Mouse (Mus musculus) hindbrain, embryonic 10.5 days (tissue): ENCODE results near the gene Nme8. TPM values are rescaled to one million over a fixed set of nuclear protein-coding genes. Genes with fewer than 3 reads are reported as not detected.

ENCODE experiments used
- DNase-seq: peaks from one replicate; pipeline ENCODE4 v3.0.0-alpha.2; 2017; ENCODE audit warnings: low spot score
- H3K27ac ChIP-seq: fragments of 300-500 bp; sonication (generic); 2 replicates; pipeline ENCODE4 v1.5.1; 2016; ENCODE audit warnings: mild to moderate bottlenecking, moderate library complexity
- H3K27me3 ChIP-seq: fragments of 300-500 bp; sonication (generic); 2 replicates; pipeline ENCODE4 v1.6.1; 2016; ENCODE audit warnings: mild to moderate bottlenecking; ENCODE audit not compliant: poor library complexity, insufficient read depth, severe bottlenecking
- H3K36me3 ChIP-seq: fragments of 300-500 bp; sonication (generic); 2 replicates; pipeline ENCODE4 v1.6.1; 2016; ENCODE audit warnings: mild to moderate bottlenecking, moderate library complexity
- H3K4me1 ChIP-seq: fragments of 300-500 bp; sonication (generic); replicated peaks from 2 replicates; pipeline ENCODE4 v1.6.1; 2016; ENCODE audit warnings: mild to moderate bottlenecking
- H3K4me3 ChIP-seq: fragments of 300-500 bp; sonication (generic); 2 replicates; pipeline ENCODE4 v1.5.1; 2016; ENCODE audit warnings: mild to moderate bottlenecking, moderate library complexity
- H3K9me3 ChIP-seq: fragments of 300-500 bp; sonication (generic); 2 replicates; pipeline ENCODE4 v1.6.1; 2016; ENCODE audit warnings: mild to moderate bottlenecking, moderate library complexity
- WGBS: fragments of 180-500 bp; shearing (Covaris S2); methylation state at CpG from one replicate; pipeline ENCODE4 v1.1.7; 2016; 5-methylcytosine and 5-hydroxymethylcytosine counted together
- polyA plus RNA-seq: library from polyadenylated mRNA; unstranded; fragments of >200 nt; fragmentation: Nextera tagmentation; extraction: Ambion mirVana; gene quantifications from 2 replicates; pipeline ENCODE4 v1.2.1, GENCODE M21; 2016

Nme8 gene
- not detected in 2 replicates for polyA plus RNA-seq

DNA sequence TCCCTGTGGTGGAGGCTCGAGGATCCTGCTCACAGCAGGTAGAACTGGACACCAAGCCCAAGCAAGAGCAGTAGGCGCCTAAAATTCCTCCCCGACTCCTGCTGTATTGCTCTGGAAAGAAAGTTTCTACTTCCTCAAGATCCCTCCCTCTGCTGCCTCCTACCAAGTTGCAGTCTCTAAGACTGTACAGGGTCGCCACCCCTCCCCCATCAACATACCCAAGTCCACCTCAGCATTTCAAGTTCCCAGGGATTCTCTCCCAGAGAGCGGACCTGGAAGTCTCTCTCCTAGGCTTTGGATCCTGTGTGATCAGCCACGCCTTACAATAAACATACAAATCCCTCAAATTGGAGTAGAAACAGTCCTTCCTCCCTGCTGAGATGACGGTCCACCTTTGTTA lies at the start of gene Nme8:
Gene Nme8, minus strand, starts transcription at position 5 of the 400 bp plus-strand sequence.
- DNase-seq = no peak

DNA sequence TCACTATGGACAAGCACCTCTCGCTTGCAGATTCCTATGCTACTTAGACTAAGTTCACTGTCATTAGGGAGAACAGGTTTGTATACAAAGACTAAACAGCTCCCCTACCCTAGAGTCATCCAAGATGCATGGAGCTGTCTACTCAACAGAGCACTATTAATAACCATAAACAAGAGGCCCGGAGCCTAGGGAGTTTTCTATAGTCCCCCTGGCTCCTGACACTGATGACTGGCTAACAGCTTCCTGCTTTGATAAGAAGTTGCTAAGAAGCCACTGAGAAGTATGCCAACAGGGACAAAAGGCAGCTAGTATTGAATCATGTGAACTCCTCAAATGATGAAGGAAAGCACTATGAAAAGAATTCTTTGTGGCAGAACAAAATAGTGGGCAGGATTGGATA lies 48.1 kb upstream of the Nme8 start:
- 41% methylated on average over 2 of the region's 2 CpGs for WGBS
- no peak for DNase-seq
- Histone ChIP-seq H3K36me3 (no peaks in the 10 kb centered on the region), H3K27ac (no peak overlapping the region), H3K9me3 (no peaks in the 10 kb centered on the region), H3K27me3 (no peaks in the 10 kb centered on the region), H3K4me1 (0 out of 2 replicates have a peak, but pooled peaks cover 3% of the 10 kb centered on the region), H3K4me3 (no peak overlapping the region)

More for the DNA sequence above, at the start of gene Nme8:
- H3K4me3 ChIP-seq = no peak within 1 kb of the TSS
- H3K9me3 ChIP-seq = no peaks in the 10 kb centered on the region
- peaks cover 6% of the 10 kb centered on the region for H3K4me1 ChIP-seq
- WGBS = 21% methylated on average over 7 of the region's 7 CpGs
- no peaks in the 10 kb centered on the region for H3K36me3 ChIP-seq
- H3K27me3 ChIP-seq = 0 out of 2 replicates have a peak, but pooled peaks cover 8% of the 10 kb centered on the region
- no peak within 1 kb of the TSS for H3K27ac ChIP-seq

DNA sequence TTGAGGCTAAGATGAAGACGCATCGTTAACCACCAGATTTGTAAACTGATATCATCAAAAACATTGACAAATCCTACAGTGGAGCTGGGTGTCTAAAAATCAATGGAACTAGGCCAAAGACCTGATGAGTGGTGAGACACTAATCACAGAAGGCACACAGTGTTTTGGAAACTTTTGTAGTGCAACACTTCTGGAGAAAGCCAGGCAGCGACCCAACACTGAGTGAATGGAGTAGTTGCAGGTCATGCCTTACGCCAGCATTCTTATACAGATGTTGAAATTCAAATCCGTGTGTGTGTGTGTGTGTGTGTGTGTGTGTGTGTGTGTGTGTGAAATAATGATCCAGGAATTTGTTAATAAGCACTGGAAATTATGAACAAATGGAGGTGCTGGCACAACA lies 46.9 kb upstream of the Nme8 start:
- Histone ChIP-seq H3K4me1 (0 out of 2 replicates have a peak, but pooled peaks cover 3% of the 10 kb centered on the region), H3K27me3 (no peaks in the 10 kb centered on the region), H3K4me3 (no peak overlapping the region), H3K36me3 (no peaks in the 10 kb centered on the region), H3K9me3 (no peaks in the 10 kb centered on the region), H3K27ac (no peak overlapping the region)
- DNase-seq = no peak
- 87% methylated on average over 5 of the region's 5 CpGs for WGBS

DNA sequence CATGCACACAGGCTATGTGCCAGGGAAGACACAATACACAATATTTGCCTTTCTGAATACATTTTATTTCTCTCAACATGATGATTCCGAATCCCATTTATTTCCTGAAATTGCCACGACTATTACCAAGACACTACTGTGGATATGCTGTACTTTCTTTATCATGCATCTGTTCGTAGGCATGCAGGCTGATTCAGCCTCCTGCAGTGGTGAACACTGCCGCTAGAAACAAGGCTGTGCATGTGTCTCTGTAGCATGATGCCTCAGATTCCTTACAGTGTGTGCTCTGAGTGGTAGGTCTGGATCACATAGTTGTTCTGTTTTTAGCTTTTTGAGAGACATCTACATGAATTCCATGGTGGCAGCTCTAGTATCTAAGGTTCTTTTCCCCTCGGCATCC lies 37.0 kb upstream of the Nme8 start:
- H3K36me3 ChIP-seq = no peaks in the 10 kb centered on the region
- H3K27me3 ChIP-seq = no peaks in the 10 kb centered on the region
- DNase-seq = no peak
- H3K4me1 ChIP-seq = no peaks in the 10 kb centered on the region
- H3K27ac ChIP-seq = no peak overlapping the region
- no peak overlapping the region for H3K4me3 ChIP-seq
- WGBS = 89% methylated on average over 5 of the region's 5 CpGs
- H3K9me3 ChIP-seq = no peaks in the 10 kb centered on the region

DNA sequence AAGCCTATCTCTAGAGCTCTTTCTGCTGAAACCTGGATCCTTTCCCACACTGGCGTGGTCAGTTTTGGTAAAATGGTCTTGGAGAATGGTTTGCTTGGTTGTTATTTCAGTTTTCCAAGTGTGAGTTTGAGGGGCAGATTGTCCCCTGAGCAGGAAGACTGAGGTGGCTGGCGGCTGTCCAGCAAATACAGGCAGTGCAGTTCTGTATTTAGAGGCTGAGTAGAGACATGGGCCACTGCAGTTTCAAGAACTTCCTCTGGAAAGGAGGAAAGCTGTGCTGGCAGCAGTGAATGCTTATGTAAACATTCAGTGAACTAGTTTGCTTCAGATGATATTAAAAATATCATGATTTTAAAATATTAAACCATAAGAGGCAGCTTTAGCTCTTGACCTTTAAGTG lies 33.2 kb upstream of the Nme8 start:
- H3K27me3 ChIP-seq = no peaks in the 10 kb centered on the region
- WGBS = 86% methylated on average over 2 of the region's 2 CpGs
- no peak overlapping the region for H3K4me3 ChIP-seq
- H3K9me3 ChIP-seq = no peaks in the 10 kb centered on the region
- H3K4me1 ChIP-seq = no peaks in the 10 kb centered on the region
- H3K27ac ChIP-seq = no peak overlapping the region
- DNase-seq = no peak
- no peaks in the 10 kb centered on the region for H3K36me3 ChIP-seq

DNA sequence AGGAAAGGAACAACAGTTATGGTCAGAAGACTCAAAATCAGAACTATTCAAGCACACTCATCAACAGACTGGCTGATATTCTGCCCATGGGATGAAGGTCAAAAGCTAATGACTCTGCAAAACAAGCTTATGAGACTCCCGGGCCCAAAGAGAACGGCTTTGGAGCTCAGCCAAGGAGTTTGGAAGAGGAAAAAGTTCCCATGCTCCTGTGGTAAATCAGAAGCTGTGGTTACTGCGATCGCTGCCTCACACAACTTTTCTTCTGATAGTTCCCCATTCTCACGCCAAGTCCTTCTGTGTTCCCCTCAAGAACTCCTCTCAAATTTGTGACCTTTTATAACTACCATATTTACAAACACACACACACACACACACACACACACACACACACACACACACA lies 21.4 kb upstream of the Nme8 start:
- H3K27me3 ChIP-seq = no peaks in the 10 kb centered on the region
- no peak overlapping the region for H3K4me3 ChIP-seq
- 89% methylated on average over 5 of the region's 5 CpGs for WGBS
- no peaks in the 10 kb centered on the region for H3K36me3 ChIP-seq
- H3K4me1 ChIP-seq = no peaks in the 10 kb centered on the region
- H3K27ac ChIP-seq = no peak overlapping the region
- H3K9me3 ChIP-seq = no peaks in the 10 kb centered on the region
- DNase-seq = no peak

DNA sequence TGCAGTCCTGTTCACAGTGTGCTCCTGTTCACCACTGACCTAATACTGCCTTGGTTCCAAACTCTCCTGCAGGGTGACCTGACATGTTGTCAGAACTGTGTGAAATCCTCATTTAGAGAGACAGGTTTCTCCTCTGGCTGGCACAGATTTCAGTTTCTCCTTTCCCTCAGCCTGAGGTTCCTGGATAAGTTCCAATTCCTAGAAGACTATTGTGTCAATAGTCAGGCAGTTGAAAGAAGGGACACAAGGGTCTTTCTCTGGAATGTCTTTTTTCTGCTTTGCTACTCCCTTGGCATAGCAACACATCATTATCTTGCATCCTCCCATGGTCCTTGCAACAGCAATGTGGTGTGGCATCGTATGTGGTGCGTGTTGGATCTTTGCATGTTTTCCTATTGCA lies 19.6 kb upstream of the Nme8 start:
- no peak for DNase-seq
- Histone ChIP-seq H3K27me3 (no peaks in the 10 kb centered on the region), H3K4me1 (no peaks in the 10 kb centered on the region), H3K36me3 (no peaks in the 10 kb centered on the region), H3K4me3 (no peak overlapping the region), H3K27ac (no peak overlapping the region), H3K9me3 (no peaks in the 10 kb centered on the region)
- WGBS = 93% methylated on average over 2 of the region's 2 CpGs

DNA sequence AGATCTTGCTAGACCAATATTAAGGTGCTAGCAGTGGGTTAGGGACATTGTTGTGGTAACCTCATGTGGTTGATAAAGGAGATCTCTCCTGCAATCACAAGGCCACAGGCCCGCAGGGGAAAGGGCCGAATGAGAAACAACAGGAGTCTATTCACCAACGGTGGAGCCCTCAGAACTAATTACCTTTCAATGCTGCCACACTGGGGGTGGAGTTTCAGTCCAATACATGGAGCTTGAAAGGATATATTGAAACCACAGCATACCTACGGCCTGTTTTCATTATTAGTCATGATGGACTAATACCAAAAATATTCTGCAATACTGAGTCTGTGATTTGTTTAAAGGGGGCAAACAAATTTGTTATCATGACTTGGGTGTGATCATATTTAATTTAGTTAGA lies 6.2 kb upstream of the Nme8 start:
- H3K9me3 ChIP-seq = no peaks in the 10 kb centered on the region
- DNase-seq = no peak
- H3K36me3 ChIP-seq = no peaks in the 10 kb centered on the region
- no peak overlapping the region for H3K27ac ChIP-seq
- H3K27me3 ChIP-seq = no peaks in the 10 kb centered on the region
- no peaks in the 10 kb centered on the region for H3K4me1 ChIP-seq
- H3K4me3 ChIP-seq = no peak overlapping the region
- WGBS = 42% methylated on average over 4 of the region's 4 CpGs

DNA sequence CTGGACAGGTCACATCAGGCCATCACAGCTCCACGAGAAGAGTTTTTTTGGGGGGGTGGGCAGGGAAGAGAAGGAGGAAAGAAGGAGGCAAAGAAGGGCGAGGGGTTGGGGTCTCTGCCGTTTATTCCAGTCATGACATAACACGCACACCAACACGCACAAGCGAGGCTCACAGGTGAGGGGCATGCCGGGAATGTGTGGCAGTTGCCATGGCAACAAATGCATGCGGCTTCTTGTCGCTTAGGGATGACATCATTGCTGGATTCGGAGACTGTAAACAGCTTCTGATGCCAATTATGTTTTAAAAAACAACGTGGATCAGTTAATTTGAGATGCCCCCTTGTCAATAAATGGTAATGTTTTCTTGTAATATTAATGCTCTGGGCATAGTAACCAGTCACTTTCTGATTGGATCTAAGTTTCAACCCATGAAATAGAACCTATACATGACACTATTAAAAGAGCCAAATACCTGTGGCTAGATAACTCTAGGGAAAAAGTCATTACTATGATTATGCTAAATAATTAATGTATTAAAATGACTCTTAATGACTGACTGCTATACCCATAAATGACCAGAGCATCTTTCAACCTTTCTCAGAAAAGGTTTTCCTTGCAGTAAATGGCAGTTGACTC lies 4.0 kb upstream of the Nme8 start:
- Histone ChIP-seq H3K36me3 (no peaks in the 10 kb centered on the region), H3K27me3 (0 out of 2 replicates have a peak, but pooled peaks cover 8% of the 10 kb centered on the region), H3K4me3 (no peak overlapping the region), H3K27ac (no peak overlapping the region), H3K9me3 (no peaks in the 10 kb centered on the region), H3K4me1 (peaks cover 6% of the 10 kb centered on the region)
- no peak for DNase-seq
- WGBS = 86% methylated on average over 11 of the region's 11 CpGs

DNA sequence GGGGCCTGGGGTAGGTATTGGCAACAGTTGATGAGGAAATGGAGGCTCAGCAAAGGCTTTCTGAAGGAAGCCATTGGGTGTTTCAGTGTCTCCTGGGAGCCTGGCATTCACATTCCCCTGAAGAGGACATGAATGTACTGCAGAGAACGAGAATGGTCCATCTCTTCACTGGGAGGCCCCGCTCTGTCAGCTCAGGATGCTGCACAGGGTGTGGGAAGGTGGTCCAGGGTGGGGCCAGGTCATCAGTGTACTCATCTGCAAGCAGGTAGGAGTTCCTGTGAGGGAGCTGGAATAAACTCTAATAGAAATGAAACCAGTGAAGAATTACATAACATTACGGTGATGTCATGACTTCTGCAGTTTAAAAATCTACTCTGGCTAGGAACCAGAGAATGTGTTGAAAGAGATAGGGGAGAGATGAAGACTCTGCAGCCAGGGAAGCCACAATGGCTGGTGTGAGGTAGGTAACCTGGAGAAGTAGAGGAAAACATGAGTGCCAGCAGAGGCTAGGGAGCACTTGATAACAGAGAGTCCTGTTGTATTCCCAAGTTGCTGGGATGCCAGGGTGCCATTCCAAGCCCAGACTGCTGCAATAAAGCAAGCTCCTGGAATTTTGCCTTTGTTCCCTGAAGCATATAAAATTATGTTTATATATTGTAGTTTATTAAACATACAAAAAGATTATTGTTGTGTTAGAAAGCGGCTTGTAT lies 3.3 kb upstream of the Nme8 start:
- Histone ChIP-seq H3K36me3 (no peaks in the 10 kb centered on the region), H3K9me3 (no peaks in the 10 kb centered on the region), H3K4me3 (no peak overlapping the region), H3K27ac (no peak overlapping the region), H3K27me3 (0 out of 2 replicates have a peak, but pooled peaks cover 8% of the 10 kb centered on the region), H3K4me1 (peaks cover 6% of the 10 kb centered on the region)
- no peak for DNase-seq
- WGBS = 87% methylated on average over 4 of the region's 4 CpGs

DNA sequence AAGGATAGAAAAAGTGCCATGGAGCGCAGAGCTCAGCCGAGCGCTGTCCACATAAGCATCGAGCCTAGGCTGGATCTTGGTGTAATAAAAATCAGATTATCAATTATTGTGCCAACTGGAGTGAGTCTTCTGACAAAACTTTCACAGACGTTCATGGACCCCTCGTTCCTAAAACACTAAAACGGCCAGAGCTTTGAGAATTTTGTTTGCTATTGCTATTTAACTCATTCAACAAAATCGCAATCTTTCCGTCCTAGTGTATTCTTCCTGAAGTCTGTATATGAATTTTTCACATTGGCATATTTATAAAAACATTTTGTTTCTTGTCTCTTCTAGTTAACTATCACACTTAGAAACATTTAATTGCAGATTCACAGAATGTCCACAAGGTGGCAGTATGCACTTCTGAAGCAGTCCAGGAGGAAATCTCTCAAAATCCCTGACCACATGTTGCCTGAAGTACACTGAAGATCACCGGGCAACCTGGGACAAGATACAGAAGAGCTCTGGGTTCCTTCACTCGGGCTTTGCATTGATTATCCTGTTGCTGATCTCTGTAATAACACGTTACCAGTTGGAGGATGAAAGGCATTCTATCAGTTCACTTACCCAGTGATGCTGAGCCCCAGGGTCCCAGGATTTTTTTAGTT lies 1.1 kb upstream of the Nme8 start:
- H3K4me3 ChIP-seq = no peak overlapping the region
- H3K9me3 ChIP-seq = no peaks in the 10 kb centered on the region
- peak; percentile 31 for DNase-seq
- 29% methylated on average over 12 of the region's 12 CpGs for WGBS
- no peaks in the 10 kb centered on the region for H3K36me3 ChIP-seq
- no peak overlapping the region for H3K27ac ChIP-seq
- H3K4me1 ChIP-seq = peaks cover 6% of the 10 kb centered on the region
- 0 out of 2 replicates have a peak, but pooled peaks cover 8% of the 10 kb centered on the region for H3K27me3 ChIP-seq

DNA sequence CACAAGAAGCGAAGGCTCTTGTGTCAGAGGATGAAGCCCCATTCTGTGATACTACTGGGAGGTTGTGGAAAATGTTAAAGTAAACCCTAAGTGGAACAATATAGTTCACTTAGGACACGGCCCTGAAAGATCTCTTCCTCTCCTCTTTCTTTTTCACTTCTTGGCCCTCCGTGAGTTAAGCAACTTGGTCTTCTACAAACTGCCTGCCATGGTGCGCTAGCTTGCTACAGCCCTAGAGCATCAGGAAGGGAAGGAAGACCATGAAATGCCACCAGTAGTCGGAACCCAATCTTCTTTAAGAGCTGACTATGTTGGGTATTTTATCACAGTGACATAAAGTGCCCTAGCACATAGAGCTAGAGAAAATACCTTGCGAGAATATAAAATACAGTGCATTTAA lies 7.2 kb downstream of the Nme8 start:
- no peak for DNase-seq
- Histone ChIP-seq H3K36me3 (no peaks in the 10 kb centered on the region), H3K27ac (no peak overlapping the region), H3K9me3 (no peaks in the 10 kb centered on the region), H3K4me3 (no peak overlapping the region), H3K27me3 (no peaks in the 10 kb centered on the region), H3K4me1 (no peaks in the 10 kb centered on the region)
- WGBS = 90% methylated on average over 6 of the region's 6 CpGs

DNA sequence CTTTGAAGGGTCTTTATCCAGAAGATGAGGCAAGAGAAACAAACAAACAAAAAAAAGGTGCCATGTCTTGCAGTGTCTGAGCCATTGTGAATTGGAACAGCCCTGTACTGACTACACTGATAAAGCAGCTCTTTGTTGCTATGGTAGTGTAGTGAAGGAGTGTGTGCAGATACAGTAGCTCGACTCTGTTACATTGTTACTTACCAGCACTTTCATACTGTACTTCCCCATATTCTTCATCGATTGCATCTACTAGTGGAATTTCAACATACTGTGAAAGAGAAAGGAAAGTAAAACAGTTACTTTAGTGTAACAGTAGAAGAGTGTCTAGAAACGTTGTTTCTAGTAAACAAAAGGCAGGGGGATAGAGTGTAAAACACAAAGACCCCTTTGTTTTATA lies 7.6 kb downstream of the Nme8 start:
- H3K4me1 ChIP-seq = no peaks in the 10 kb centered on the region
- 66% methylated on average over 3 of the region's 3 CpGs for WGBS
- no peaks in the 10 kb centered on the region for H3K36me3 ChIP-seq
- H3K27me3 ChIP-seq = no peaks in the 10 kb centered on the region
- no peaks in the 10 kb centered on the region for H3K9me3 ChIP-seq
- no peak for DNase-seq
- no peak overlapping the region for H3K27ac ChIP-seq
- H3K4me3 ChIP-seq = no peak overlapping the region
